Mouse (Mus musculus) kidney, adult 2 months (tissue): ENCODE results near the gene Cryzl1.

Source experiments
- CTCF ChIP-seq: fragments of 200-500 bp; conservative IDR thresholded peaks from 2 replicates; pipeline ENCODE4 v1.5.1; 2011; ENCODE audit warnings: low read depth, mild to moderate bottlenecking, control low read depth, low read length, moderate library complexity, mixed read lengths; ENCODE audit not compliant: insufficient read depth, insufficient read length
- POLR2A ChIP-seq: fragments of 200-500 bp; IDR thresholded peaks from one replicate; pipeline ENCODE4 v1.6.1; 2011; ENCODE audit warnings: low read depth, low read length, control low read depth

DNA sequence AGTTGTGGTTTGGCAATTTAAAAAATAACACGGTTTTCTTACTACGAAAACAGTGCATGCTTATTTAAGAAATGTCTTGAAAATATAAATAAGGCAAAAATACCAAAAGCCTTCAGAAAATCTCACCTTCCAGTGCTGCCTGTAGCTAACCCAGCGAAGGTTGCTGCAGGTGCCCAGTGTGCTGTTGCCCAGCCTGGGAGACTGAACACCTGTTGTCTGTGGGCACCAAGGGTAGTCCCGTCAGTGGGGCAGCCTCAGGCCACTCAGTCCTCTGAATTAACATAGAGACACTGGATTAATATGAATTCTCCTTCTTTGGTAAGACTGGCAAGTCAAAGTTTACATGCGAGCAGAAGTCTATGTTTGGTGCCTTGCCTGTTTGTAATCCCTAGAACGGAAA, 9.7 kb upstream of the Cryzl1 start:
- TF ChIP-seq CTCF, result no peak
- no peak for TF ChIP-seq POLR2A
